Mouse (Mus musculus): ENCODE results near the gene Ccar1.

GRCm38 (mm10) chr10:62793091-62793453 is 986 bp upstream of the Ccar1 start:
- TF ChIP-seq CTCF (IDR thresholded peaks at IDR 0.05; ENCODE audit: control insufficient read depth, insufficient read depth, low read length) = no peak
- no peak for TF ChIP-seq POLR2A (IDR thresholded peaks at IDR 0.05; ENCODE audit: borderline replicate concordance, control insufficient read depth, low read depth, low read length)
